Mouse (Mus musculus) CD4-positive naive resting alpha-beta T cell, adult 76 days (primary cell): ENCODE data around the gene Krt8. TPM values are rescaled to one million over a fixed set of nuclear protein-coding genes. Genes with fewer than 3 reads are reported as not detected.

Experiments used
- total RNA-seq: library from RNA; stranded (reverse); gene quantifications from one replicate; pipeline ENCODE4 v1.2.4, GENCODE M21; 2023

The Krt8 gene
- not detected for total RNA-seq

DNA sequence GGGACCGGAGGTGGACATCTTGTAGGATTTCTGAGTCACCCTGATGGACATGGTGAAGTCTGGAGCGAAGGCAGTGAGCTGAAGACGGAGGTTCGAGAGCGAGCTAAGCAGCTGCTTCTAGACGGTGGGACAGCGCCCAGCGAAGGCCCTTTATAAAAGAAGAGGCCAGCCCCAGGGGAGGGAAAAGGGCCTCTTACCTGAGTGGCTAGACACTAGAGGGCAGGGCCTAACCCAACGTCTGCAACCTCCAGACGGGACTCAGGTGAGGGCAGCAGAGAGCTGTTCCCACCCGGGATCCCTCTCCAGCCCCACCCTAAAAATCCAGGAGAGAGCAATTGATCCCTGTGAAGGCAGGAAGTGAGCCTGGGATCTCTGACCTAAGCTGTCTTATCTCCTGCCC lies at the start of gene Krt8:
TSS of gene Krt8 (minus strand) at position 294 of the 400 bp plus-strand sequence.

GRCm38 (mm10) chr15:102028040-102028439 lies 23.8 kb upstream of the Krt8 start, which contains the start of gene Krt18:
TSS of gene Krt18 (plus strand) at chr15:102028180.

DNA sequence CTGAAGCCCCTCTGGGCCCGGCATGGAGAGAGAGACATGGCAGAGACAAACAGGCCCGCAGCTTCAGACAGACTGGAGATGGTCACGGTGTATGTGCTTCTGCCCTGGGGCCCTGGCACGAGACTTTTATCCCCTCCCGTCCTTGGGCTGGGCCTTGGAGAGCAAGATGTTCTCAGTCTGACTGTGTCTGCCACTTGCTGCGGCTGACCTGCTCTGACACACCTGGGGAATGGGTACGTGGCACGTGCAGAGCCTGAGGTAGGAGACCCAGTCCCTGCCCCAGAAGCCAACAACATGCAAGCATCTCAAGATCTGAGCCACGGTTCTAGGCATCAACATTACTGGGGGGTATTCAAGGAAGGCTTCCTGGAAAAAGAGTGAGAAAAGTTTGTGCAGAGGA lies 50.1 kb downstream of the Krt8 start, which contains the start of gene Krt78:
TSS of gene Krt78 (minus strand) at position 101 of the 400 bp plus-strand sequence.

Other genes with a start within 250 kb of the Krt8 start
- not detected for gene Krt72, start 218.0 kb downstream of the Krt8 start, total RNA-seq
- not detected for gene Krt73, start 202.1 kb downstream of the Krt8 start, total RNA-seq
- not detected for gene Krt2, start 186.3 kb downstream of the Krt8 start, total RNA-seq
- not detected for gene Krt1, start 153.7 kb downstream of the Krt8 start, total RNA-seq
- gene Krt77, start 134.8 kb downstream of the Krt8 start, total RNA-seq, result not detected
- not detected for gene Krt76, start 111.6 kb downstream of the Krt8 start, total RNA-seq
- 0.26 TPM for gene Krt4, start 79.7 kb downstream of the Krt8 start, total RNA-seq
- gene Krt79, start 64.2 kb downstream of the Krt8 start, total RNA-seq, result not detected
- gene Krt78, start 50.2 kb downstream of the Krt8 start, total RNA-seq, result not detected
- not detected for gene Krt18, start 23.7 kb upstream of the Krt8 start, total RNA-seq
- 235 TPM for gene Eif4b, start 69.3 kb upstream of the Krt8 start, total RNA-seq
- 2.1 TPM for gene Tns2, start 95.9 kb upstream of the Krt8 start, total RNA-seq
- 36.0 TPM for gene Spryd3, start 131.8 kb upstream of the Krt8 start, total RNA-seq
- gene Igfbp6, start 139.9 kb upstream of the Krt8 start, total RNA-seq, result not detected
- gene Soat2, start 146.0 kb upstream of the Krt8 start, total RNA-seq, result 1.1 TPM
- 130 TPM for gene Zfp740, start 198.8 kb upstream of the Krt8 start, total RNA-seq
- 14.5 TPM for gene Csad, start 200.2 kb upstream of the Krt8 start, total RNA-seq
- gene Itgb7, start 227.5 kb upstream of the Krt8 start, total RNA-seq, result 572 TPM